Mouse (Mus musculus) liver, adult 2 months (tissue): ENCODE measurements at regions not wholly inside any gene's neighbourhood (a gene's known extent, or its start where the extent isn't known, plus 50 kb on each side); places are given as distances from the start of the nearest gene placed in this dataset.

Experiments used
- CTCF ChIP-seq: fragments of 200-500 bp; IDR thresholded peaks from 2 replicates; pipeline ENCODE4 v1.5.1; 2011; ENCODE audit warnings: low read depth, low read length, control low read depth
- POLR2A ChIP-seq: fragments of 200-500 bp; IDR thresholded peaks from 2 replicates; pipeline ENCODE4 v1.6.1; 2011; ENCODE audit warnings: low read length, control low read depth; ENCODE audit not compliant: insufficient read depth; ENCODE audit errors: extremely low read depth

- TF ChIP-seq CTCF (no peak), POLR2A (no peak)
These were observed 1056.6 kb upstream of the Lrrc6 start for GRCm38 (mm10) chr15:67557304-67557703.
